Mouse (Mus musculus): Measurements from ENCODE around the gene Rnf217. TPM values are rescaled to one million over a fixed set of nuclear protein-coding genes. Genes with fewer than 3 reads are reported as not detected.

Gene Rnf217
- polyA plus RNA-seq (2017; shearing (Covaris generic)): not detected

GRCm38 (mm10) chr10:31609066-31609961 is at the start of gene Rnf217:
Gene Rnf217 (minus strand): TSS chr10:31609184.

DNA sequence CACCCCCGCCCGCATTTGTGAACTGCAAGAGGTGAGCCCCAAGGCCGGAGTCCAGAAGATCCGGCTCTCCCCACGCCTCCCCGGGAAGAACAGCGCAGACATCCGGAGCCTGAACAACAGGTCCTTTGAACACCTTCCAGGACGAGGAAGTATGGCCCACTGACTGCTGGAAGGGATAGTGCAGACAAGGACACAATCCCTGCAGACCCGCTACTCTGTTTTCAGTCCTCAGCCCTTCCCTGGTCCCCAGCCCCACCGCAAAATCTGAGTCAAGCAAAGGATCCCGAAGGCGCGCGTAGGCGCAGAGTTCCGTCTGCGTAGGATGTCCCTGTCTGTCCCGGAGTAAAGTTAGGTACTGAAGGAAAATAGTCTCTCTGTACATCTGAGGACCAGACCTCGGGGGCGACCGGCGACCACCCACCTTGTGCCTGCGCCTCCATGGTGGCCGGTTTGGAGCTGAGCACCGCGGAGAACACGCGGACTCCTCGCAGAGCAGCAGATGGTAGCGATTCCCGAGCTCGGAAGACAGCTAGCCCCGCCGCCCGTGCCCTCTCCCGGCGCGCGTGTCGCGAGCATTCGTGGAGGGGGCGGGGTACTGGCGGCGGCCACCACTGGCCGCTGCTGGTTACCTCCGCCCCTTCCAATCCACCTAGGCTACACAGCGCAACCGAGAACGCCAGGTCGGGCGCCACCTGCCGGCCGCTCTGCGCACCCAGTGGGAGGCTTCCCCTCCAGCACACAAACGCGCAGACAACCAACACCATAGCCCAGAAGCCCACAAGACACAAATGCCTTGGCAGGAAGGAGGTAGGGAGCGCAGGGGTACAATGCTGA is 163.5 kb downstream of the Rnf217 start, which contains the start of gene Tpd52l1:
Gene Tpd52l1 (minus strand): TSS at position 668 of the 834 bp plus-strand sequence.

Other genes with a start within 250 kb of the Rnf217 start
- gene Tpd52l1, start 163.2 kb downstream of the Rnf217 start, polyA plus RNA-seq (2017; shearing (Covaris generic)): not detected